Mouse (Mus musculus): ENCODE results near the gene Stard9.

The Stard9 gene

DNA sequence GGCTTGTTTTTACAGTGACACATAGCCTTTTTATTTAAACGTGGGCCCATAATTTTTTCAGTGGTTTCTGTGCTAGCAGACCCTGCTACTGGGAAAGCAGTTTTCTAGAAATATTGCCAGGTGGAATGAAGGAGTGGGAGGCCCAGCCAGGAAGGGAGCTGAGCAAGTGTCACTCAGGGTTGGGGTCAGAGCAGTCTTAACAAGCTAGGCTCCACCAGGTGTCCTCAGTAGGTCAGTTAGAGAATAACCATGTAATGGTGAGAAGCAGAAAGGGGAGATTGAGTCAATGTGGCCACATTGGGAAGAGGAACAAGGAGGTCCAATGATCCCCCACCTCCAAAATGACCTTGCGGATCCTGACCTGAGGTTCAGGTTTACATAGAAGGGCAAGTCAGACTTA lies 25.8 kb downstream of the Stard9 start:
- no peak for DNase-seq (ENCODE audit: low spot score)

DNA sequence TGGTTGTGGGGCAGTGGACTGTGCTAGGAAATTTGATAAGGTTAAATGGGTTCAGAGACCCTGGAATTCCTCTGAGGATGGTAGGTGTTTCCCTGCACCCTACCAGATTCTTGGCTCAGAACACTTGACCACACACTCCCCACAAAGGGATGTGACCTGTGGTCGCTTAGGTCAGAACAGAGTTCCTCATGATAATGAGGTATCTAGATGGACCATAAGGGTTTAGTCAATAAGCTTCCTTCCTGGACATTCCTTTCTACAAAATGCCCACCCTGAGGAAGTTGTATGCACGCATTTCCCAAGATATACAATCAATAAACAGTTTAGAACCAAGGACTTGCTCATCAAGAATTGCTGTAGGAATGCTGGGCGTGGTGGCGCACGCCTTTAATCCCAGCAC lies 27.0 kb downstream of the Stard9 start:
- DNase-seq (ENCODE audit: low spot score), result no peak

DNA sequence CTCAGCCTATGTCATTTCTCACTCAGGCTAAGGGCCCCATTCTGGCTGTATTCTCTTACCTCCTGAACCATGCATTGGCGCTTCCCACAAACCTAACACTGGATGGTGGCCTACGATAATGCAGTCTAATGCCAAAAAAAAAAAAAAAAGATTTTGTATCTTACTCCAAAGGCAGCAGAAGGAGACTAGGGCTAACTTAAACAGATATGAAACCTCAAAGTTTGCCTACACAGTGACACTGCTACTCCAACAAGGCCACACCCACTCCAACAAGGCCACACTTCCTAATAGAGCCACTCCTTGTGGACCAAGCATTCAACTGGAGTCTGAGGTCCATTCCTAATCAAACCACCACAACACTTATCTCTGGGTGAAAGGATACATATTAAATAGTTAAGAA lies 27.8 kb downstream of the Stard9 start:
- DNase-seq (ENCODE audit: low spot score), result no peak

DNA sequence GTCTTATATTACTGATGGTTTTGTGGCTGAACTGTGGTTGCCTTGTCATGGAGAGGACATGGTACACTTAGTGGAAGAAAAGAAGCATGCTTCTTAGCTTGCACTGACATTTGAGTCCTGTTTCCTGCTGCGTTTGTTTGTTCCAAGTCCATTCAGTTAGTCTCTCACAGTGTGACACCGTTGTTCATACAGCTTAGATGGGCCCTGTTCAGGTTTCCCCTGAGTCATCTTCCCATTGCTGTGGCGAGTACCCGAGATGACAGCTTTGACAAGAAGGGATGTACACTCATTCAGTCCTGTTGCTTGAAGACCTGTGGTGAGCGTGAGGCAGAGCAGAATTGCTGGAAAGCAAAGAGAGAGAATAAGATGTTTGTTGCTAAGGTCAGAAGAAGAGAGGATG lies 29.6 kb downstream of the Stard9 start:
- no peak for DNase-seq (ENCODE audit: low spot score)

DNA sequence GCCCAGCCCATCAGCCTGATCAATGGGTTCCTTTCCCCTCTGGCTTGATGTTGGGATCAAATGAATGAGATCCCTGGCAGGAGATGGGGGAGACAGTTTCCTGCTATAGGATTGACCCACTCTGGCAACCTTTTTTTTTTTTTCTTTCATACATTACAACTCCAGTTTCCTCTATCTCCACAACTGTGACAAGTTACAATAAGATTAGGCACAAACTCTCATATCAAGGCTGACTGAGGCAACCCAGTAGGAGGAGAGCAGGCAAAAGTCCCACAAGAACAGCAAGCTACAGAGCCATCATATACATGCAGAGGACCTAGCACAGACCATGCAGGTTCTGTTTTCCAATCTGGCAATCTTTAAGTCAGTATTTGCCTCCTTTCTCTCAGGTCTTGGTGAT lies 30.4 kb downstream of the Stard9 start:
- DNase-seq (ENCODE audit: low spot score), result no peak

DNA sequence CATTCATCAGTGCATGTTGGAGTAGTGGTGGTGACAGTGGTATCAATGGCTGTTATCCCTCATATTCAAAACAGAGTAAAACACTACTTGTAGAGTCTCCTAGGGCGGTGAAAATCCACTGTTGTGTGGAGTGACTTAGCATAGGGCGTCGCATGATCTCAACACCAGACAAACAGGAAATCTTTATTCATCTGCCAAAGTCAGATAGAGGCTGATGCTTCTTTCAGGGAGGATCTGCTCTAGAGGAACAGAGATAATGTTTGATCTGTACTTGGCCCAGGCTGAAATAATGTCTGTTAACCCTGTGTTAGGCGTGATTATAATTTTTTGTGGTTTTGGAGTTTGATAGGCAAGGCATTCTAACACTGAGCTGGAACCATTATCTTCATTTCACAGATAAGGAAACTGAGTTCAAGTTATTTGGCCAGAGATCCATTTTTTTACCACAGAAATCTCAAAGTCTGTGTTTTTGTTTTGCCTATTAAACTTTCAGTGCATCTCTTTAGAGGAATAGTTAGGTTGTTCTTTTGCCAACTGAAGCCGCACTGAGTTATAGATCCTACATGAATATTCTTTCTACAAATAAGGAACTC lies 31.7 kb downstream of the Stard9 start:
- no peak for DNase-seq (ENCODE audit: low spot score)

DNA sequence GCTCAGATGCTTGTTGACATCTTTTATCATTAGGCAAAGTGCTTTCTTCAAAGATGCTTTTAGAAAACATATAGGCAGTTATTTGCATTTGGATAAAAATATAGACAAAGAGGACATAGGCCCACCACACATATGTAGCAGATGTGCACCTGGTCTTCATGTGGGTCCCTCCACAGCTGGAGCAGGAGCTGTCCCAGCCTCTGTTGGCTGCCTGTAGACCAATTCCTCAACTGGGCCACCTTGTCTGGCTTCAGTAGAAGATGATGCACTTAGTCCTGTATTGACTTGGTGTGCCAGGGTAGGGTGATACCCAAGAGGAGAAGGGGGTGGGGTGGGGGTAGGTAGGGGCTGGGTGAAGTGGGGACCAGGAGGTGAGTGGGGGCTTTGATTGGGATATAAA lies 33.8 kb downstream of the Stard9 start:
- no peak for DNase-seq (ENCODE audit: low spot score)

DNA sequence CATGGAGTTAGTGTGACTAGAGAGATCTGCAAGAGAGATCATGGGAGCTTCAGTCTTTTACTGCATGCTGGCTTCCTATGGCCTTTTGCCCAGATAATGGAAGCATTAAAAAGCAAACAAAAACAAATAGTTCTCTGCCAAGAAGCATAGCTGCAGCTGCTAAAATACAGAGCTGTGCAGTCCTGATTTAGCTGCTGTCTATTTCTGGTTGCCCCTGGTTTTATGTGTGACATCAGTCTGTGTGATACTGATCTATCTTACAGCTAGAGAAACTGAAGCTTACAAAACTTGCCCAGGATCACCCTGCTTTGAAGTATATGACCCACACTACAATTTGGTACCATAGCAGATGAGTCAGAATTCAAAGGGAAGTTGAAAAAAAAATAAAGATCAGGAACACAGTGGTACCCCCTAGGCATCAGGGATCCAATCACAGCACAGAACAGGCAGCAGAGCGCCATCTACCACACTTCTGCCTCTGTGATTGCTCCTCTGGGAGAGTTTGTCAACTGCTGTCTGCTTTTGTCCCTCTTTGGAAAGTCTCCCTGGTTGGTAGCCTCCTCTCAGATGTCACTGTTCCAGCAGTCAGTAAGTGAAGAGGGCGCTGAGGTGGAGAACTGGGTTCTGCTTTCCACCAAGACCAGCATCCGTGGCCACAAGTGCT lies 34.7 kb downstream of the Stard9 start:
- DNase-seq (ENCODE audit: low spot score), result no peak

DNA sequence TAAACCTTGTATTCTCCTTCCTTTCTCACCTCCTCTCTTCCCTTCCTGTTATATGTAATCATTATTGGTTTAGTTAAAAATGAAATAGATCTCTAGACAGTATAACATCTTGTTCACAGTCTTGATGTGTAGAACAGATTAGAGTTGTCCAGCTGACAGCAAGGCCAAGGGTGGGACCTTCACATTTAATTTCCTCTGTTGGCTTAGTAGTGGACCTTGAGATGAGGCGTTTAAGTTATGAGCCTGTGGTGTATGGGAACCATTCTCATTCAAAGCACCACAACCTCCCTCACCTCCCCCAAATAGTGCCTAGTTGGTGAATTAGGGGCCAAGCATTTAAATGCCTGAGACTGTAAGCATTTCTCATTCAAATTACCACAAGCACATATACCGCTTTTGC lies 38.5 kb downstream of the Stard9 start:
- DNase-seq (ENCODE audit: low spot score), result no peak

DNA sequence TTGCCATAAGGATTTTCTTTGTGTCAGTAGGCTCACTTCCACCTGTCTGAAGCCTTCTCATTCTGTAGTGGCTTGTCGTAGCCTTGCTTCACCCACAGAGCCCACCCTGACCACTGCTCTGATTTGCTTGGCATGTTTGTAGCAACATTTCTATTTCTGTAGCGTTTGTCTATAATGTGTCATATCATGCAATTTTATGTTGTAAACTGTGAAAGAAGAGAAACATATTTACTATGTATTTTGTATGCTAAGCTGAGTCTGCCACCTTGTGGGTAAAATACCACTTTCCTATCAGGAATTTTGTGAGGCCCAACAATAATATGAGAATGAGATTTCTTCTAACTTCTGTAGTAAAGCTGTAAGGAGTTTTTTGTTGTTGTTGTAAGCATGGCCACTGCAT lies 41.3 kb downstream of the Stard9 start:
- DNase-seq (ENCODE audit: low spot score), result no peak

DNA sequence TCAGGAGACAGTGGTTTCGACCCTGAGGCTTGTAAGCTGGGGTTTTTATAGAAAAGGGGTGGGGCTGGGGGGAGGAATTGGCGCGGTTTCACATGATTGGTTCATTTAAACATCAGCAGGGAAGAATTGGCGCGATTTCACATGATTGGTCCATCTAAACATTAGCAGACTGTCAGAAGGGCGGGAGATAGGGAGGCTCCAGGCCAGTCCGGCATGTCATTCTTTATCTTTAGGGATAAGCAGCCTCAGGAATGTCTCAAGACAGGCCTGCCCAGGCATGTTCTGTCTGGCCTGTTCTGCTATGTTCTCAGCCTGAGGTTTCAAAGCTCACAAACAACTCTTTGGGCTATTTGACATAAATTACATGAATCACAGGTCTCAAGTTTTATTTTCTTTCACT lies 52.2 kb downstream of the Stard9 start:
- peak; percentile 3 for DNase-seq (ENCODE audit: low spot score)

DNA sequence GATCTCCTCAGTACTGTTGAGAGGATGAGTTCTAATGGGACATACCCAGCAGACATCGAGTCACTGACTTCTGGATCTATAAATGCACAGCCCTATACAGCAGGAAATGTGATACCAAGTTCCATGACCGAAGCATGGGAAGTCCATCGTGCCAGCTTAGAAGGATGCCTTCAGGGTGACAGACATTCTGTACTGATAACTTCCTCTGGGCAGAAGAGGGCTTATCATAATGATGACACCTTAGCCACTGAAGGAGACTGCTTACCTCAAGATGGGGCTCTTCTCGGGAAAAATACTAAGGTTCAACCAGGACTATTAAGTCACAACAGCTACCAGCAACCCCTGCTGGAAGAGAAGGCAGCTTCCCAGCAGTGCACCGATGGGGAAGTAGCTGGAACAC lies 68.8 kb downstream of the Stard9 start:
- no peak for DNase-seq (ENCODE audit: low spot score)

DNA sequence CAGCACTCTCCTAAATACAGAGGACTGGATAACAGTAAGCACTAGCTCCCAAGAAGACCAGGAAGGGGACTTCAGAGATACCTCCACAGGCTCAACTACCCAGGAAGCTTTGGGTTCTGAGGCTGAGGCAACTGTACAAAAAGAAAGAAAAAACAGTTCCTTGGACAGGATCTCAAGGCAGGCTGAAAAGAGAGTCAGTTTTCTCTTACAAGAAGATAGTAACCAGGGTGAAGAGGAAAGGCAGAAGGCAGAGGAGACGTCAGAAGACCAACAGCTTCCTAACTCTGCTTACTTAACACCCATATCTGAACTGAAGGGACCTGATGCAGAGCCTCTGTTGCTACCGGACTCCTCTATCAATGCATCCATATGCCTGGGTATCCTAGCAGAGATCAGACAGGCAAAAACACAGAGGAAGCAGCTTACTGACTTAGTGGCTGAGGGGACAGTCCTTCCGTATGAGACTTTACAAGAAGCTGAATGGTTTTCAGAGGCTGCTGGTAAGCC lies 71.5 kb downstream of the Stard9 start:
- DNase-seq (ENCODE audit: low spot score), result no peak

DNA sequence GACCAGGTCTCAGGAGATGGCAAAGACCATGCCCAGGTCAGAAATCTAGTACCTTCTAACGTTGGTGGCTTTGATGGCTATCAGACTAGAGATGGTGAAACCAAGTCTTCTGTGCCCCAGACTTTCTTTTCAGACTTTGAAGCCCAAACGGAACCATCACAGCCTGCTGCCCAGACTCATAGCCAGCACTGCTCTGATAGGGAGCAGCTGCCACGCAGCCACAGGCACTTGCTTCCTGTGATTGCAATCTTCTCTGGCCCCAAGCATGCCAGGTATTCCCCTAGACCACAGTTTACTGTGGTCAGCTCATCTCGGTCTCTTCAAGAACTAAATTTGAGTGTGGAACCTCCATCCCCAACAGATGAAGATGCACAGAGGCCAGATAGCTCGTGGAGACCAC lies 73.8 kb downstream of the Stard9 start:
- DNase-seq (ENCODE audit: low spot score), result no peak

DNA sequence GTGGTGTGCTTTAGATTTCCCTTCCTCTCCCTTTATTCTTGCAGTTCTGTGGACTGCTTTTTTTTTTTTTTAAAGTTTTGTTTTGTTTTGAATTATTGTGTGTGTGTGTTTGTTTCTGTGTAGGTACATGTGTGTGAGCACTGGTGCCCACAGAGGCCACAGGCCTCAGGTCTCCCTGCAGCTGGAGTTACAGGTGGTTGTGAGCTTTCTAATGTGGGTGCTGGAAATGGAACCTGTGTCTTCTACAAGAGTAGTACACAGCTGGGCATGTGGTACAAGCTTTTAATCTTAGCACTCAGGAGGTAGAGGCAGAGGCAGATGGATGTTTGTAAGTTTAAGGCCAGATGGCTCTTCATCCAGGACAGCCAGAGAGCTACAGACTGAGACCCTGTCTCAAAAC lies 78.1 kb downstream of the Stard9 start:
- no peak for DNase-seq (ENCODE audit: low spot score)

DNA sequence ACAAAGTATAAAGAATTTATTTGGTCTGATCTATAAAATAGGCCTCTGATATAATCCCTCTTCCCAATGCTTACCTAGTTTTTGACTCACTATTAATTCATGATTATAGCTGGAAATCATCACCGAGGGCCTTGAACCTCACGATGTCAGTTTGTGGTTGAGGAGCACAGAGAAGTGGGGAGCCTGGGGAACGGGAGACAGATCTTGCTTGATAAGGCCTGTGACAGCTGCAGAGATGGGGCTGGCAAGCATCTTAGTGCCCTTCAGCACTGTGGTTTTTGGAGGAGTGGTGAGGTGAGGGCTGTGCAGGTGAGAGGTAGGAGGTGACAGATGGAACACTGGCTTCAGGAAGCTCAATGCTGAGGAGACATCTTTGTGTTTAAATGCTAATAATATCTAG lies 81.2 kb downstream of the Stard9 start:
- no peak for DNase-seq (ENCODE audit: low spot score)

DNA sequence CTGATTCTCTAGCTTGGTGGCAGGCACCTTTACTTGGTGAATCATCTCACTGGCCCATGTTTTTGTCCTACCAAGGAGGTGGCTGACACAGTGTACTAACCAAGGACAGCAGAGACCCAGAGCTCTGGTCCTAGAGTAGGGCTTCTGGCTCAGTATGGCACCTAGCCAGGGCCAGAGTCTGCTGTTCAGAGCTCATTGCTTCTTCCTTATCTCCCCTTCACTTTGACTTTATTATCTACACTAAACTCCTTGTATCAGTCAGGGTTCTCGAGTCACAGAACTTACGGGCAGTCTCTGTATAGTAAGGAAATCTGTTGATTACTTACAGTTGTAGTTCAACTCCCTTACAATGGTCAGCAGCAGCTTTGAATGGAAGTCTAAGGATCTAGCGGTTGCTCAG lies 82.0 kb downstream of the Stard9 start:
- DNase-seq (ENCODE audit: low spot score), result no peak

DNA sequence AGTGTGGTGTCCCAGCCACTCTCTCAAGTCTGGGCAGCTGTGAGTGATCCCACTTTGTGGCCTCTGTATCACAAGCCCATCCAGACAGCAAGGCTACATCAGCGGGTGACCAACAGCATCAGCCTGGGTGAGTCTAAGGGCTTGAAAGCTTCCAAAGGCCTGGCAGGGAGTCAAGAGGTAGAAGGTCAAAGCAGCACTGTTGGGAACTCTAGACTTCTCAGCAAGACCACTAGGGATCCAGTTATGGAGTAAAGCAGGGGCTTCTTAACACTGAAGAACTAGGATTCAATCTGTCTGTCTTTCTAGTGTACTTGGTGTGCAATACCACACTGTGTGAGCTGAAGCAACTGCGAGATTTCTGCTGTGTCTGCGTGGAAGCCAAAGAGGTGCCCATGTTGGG lies 84.5 kb downstream of the Stard9 start:
- no peak for DNase-seq (ENCODE audit: low spot score)

DNA sequence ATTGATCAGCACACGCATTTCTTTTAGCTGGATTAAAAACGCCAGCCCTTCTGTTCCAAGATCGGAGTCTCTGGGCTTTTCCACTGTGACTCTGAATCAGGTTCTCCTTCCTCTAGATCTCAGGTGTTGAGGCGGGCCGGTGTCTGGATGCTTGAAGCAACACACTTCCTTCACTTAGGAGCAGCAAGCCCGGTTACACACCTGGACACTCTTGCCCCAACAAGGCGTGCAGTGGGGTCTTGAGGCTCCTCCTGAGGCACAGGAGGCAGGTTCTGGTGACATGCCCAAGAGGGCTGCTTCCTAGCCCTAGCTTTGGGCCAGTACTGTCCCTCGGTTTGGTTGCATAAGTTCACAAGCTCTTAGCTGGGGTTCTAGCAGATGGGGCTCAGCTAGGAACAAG lies 89.6 kb downstream of the Stard9 start:
- DNase-seq (ENCODE audit: low spot score), result no peak

DNA sequence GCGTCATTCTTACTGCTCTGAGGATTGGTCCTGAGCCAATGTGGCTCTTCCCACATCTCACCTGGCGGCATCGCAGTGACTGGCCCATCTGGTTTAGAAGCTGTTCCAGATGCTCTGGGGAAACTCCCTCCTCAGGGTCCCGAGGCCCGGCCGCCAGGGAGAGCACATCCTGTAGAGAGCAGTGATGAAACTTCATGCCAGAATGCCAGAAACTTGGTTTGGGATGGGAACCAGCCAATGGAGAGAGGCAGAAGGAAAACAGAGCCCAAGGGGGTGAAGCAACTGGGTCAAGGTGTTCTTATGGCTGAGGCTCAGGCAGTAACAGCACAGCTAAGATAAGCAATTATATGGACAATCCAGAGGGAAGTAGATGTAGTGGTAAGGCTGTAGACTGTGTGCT lies 91.9 kb downstream of the Stard9 start:
- no peak for DNase-seq (ENCODE audit: low spot score)

DNA sequence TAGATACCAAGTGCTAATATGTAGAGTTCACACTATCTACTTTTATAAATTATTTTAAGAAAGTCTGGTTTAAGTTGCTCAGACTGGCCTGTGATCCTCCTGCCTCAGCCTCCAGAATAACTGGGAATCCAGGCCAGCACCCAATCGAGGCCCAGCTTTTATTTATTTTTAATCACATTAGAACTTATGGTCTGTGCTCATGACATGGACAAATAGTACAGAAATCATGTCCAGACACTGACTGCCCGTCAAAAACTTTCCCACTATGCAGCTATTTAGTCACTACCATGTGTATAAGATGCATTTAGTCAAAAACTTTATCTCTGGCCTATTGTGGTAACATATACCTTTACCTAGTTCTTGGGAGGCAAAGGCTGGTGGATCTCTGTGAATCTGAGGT lies 93.0 kb downstream of the Stard9 start:
- DNase-seq (ENCODE audit: low spot score), result no peak

DNA sequence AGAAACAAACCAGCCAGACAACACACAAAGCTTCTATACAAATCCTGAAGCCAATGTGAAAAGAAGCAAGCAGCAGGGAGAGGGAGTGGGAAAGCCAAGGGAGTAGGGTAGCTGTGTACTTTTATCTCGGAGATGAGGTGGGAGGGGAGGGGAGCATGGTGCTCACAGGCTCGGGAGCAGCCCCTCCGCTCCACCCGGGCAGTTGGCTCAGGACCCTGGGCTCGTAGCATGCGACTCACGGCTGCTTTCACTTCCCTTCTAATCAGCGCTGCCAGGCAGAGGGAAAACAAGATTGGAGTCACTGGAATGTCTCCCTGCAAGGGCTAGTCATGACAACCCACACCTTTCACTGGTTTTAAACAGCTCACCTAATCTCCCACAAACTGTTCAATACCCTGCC lies 93.6 kb downstream of the Stard9 start:
- DNase-seq (ENCODE audit: low spot score), result no peak

DNA sequence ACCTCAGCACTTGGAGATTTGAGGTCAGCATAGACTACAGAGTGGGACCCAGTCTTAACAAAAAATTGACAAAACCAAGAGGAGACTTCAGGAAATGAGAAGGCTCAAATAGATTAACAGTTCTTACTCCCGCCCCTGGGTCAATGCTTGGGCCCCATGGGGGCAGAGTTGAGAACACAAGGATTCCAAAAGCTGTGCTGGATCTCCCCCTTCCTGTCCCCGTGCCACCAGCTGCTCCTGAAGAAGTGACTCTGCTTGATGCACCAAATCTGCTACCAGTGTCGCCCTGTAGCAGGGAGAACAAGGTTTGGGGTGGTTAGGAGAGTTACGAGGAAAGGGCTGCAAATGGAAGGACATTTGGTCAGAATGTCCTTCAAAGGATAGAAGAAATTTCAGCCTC lies 94.7 kb downstream of the Stard9 start:
- no peak for DNase-seq (ENCODE audit: low spot score)

DNA sequence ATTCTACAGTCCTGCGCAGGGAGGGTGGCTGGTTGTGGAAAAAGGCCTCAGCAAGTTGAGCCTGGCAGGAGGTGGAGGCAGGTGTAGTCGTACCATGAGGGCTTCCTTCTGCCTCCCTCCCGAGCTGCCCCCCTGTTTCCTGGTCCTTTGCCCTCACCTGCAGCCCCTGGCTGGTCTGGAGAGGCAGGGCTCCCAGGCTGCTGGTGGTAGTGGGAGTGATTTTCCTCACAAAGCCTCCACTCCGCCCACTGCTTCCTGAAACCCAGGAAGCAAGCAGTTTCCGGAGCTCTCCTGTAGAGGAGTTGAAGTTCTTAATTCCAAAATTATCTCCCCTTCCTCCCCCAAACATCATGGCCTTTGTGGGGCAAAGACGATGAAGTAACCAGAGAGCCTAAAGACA lies 95.3 kb downstream of the Stard9 start:
- DNase-seq (ENCODE audit: low spot score), result no peak

Data from embryo, embryonic 10.5 days (tissue).